Mouse (Mus musculus) heart, embryonic 11.5 days (tissue): ENCODE measurements around the gene Pbld2. TPM values are rescaled to one million over a fixed set of nuclear protein-coding genes. Genes with fewer than 3 reads are reported as not detected.
A peak's percentile ranks its signal among the peaks of the same experiment; 100 is the strongest.

Experiments
- ATAC-seq: fragments of 200-750 bp; cut with Nextera tagmentation; replicated peaks from 2 replicates; pipeline ENCODE4 v1.8.0; 2017; ENCODE audit warnings: moderate library complexity; ENCODE audit not compliant: insufficient number of reproducible peaks, low FRiP score, low TSS enrichment
- H3K27ac ChIP-seq: fragments of 300-500 bp; sonication (generic); 2 replicates; pipeline ENCODE4 v1.5.1; 2014; ENCODE audit warnings: mild to moderate bottlenecking, low read depth, low read length
- H3K27me3 ChIP-seq: fragments of 300-500 bp; sonication (generic); 2 replicates; pipeline ENCODE4 v1.6.1; 2014; ENCODE audit warnings: mild to moderate bottlenecking, low read length, mixed read lengths; ENCODE audit not compliant: control insufficient read depth, insufficient read depth
- H3K36me3 ChIP-seq: fragments of 300-500 bp; sonication (generic); 2 replicates; pipeline ENCODE4 v1.6.1; 2014; ENCODE audit warnings: mild to moderate bottlenecking, low read length, moderate library complexity, mixed read lengths; ENCODE audit not compliant: control insufficient read depth, insufficient read depth
- H3K4me1 ChIP-seq: fragments of 300-500 bp; sonication (generic); 2 replicates; pipeline ENCODE4 v1.6.1; 2014; ENCODE audit warnings: low read length; ENCODE audit not compliant: control insufficient read depth, insufficient read depth
- H3K4me2 ChIP-seq: fragments of 300-500 bp; sonication (generic); 2 replicates; pipeline ENCODE4 v1.6.1; 2014; ENCODE audit warnings: mild to moderate bottlenecking, moderate library complexity
- H3K4me3 ChIP-seq: fragments of 300-500 bp; sonication (generic); 2 replicates; pipeline ENCODE4 v1.5.1; 2014; ENCODE audit warnings: low read depth, low read length
- H3K9ac ChIP-seq: fragments of 300-500 bp; sonication (generic); 2 replicates; pipeline ENCODE4 v1.6.1; 2014; ENCODE audit warnings: mild to moderate bottlenecking, low read depth, low read length, moderate library complexity
- H3K9me3 ChIP-seq: fragments of 300-500 bp; sonication (generic); replicated peaks from 2 replicates; pipeline ENCODE4 v1.6.1; 2016; ENCODE audit warnings: low read length; ENCODE audit not compliant: control insufficient read depth
- WGBS: fragments of 180-500 bp; shearing (Covaris S2); extraction: QIAGEN DNeasy Blood & Tissue Kit; methylation state at CpG from one replicate; pipeline ENCODE4 v1.1.7; 2014; ENCODE audit not compliant: insufficient replicate concordance; 5-methylcytosine and 5-hydroxymethylcytosine counted together
- polyA plus RNA-seq: library from polyadenylated mRNA; unstranded; fragments of >200 nt; fragmentation: Nextera tagmentation; extraction: Ambion mirVana; gene quantifications from 2 replicates; pipeline ENCODE4 v1.2.1, GENCODE M21; 2014

Gene Pbld2
- 0.67 and 0.70 TPM in 2 replicates for polyA plus RNA-seq

DNA sequence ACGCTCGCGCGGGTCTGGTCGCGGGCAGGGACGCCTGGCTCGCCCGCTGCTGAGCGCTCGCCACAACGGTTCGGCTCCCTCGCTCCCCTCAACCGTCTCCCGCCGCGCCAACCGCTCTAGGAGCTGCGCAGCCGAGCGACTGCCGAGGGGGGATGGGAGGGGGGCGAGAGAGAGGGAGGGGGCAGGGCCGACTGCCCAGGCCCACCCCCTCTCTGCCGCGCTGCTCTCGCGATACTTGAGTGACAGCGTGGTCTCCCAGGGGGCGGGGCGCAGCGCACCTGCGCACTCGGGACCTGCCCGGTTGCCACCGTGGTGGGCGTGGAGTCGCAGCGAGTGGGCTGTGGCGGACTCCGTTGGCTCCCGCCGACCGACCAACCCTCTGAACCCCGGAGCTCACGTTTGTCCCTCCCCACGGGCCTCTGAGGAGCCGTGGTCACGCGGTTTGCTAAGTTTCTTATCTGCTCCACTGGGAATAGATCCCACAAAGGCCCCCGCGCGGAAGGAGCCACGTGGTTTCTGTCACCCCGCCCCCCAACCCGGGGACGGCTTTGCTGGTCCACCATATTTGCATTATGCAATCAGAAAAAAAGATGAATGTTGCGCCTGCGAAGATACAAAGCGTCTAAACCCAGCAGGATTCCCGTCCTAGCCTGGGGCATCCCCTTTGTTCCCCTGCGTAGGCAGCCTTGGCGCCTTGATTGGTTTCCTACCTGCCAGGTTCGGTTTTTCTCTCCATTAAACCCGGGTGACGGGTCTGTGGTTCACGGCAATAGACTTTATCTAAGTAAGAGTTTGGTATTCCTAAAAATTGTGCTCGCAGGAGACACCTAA lies at the start of gene Pbld2, which contains the start of gene Hnrnph3:
TSS of gene Pbld2 (plus strand) at position 567 of the 831 bp plus-strand sequence.
TSS of gene Hnrnph3 (minus strand) at position 469 of the 831 bp plus-strand sequence.
- Histone ChIP-seq H3K4me1 (peaks cover 13% of the 10 kb centered on the region), H3K4me3 (peak within 1 kb of the TSS; percentile 98), H3K9ac (peak within 1 kb of the TSS; percentile 98), H3K4me2 (peak within 1 kb of the TSS; percentile 70), H3K9me3 (no peaks in the 10 kb centered on the region), H3K27ac (peak within 1 kb of the TSS; percentile 100), H3K27me3 (no peaks in the 10 kb centered on the region), H3K36me3 (no peaks in the 10 kb centered on the region)
- WGBS = under 1% methylated on average over 61 of the region's 69 CpGs
- peak; percentile 96 for ATAC-seq

DNA sequence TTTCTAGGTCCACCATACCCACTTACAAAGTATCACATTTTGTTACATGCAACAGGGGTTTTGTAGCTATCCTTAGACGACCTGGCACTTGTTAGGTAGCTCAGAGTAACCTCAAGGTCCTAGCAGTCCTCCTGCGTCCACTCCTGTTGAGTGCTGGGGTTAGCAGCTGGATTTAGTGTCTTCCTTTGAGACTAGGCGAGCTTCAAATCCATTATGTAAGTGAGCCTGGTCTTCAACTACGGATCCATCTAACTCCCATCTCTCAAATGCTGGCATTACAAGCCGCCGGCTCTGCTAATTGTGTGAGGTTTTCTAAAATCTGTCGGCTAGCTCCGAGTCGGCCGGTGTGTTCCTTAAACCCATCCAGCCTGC lies 44.5 kb upstream of the Pbld2 start:
- Histone ChIP-seq H3K27me3 (no peaks in the 10 kb centered on the region), H3K4me1 (peaks cover 4% of the 10 kb centered on the region; the same call in 1 of the 2 replicates), H3K9ac (peak overlapping the region; percentile 88; the same call in 1 of the 2 replicates), H3K36me3 (no peaks in the 10 kb centered on the region), H3K4me3 (peak overlapping the region; percentile 73), H3K9me3 (no peaks in the 10 kb centered on the region), H3K27ac (no peak overlapping the region), H3K4me2 (peak overlapping the region; percentile 76)
- no peak for ATAC-seq
- WGBS = 14% methylated on average over 10 of the region's 10 CpGs

DNA sequence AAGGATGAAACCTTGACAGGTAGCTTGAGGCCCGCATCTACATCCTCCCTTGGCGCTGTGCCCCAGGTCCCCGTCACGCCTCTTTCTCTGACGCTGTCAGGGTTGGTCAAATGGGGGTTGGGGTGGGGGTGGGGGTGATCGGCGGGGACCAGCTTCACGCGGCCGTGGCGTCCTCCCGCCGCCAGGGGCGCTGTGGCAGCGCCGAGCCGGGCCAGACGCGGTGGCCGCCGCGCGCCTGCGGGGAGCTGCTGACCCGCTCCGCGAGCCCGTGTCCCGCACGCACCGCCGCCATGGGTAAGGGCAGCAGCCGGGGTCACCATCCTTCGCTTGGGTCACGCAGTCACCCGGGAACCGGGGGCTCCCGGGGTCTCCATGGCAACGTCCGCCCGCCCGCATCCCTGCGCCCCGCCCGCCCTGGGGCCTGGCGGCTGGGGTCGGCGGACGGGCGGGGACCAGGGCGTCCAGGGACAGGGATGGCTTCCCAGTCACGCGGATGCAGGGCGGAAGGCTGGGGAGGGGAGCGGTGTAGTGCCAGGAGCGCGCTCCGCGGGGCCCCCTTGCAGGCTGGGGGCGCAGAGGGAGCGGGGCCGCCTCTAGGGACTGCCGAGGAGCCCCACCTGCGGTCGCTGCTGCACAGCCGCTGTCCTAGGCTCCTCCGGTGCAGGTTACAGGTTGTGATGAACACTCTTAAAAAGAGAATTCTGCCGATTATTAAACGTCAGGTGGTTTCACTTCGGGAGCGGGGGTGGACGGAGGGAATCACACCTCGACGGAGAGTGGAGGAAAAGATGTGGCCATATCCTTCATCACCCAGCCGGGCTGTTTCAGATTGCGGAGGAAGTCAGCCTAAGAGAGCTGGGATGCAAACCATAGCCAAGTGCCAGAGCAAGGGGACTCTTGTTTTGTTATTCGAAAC lies 43.8 kb upstream of the Pbld2 start, which contains the start of gene Rufy2:
TSS of gene Rufy2 (plus strand) at position 185 of the 916 bp plus-strand sequence.
- Histone ChIP-seq H3K9me3 (no peaks in the 10 kb centered on the region), H3K4me1 (peaks cover 4% of the 10 kb centered on the region; the same call in 1 of the 2 replicates), H3K4me2 (peak within 1 kb of the TSS; percentile 76), H3K27me3 (no peaks in the 10 kb centered on the region), H3K4me3 (peak within 1 kb of the TSS; percentile 73), H3K36me3 (no peaks in the 10 kb centered on the region), H3K9ac (peak within 1 kb of the TSS; percentile 88), H3K27ac (peak within 1 kb of the TSS; percentile 58)
- peak; percentile 78 for ATAC-seq
- under 1% methylated on average over 77 of the region's 77 CpGs for WGBS

DNA sequence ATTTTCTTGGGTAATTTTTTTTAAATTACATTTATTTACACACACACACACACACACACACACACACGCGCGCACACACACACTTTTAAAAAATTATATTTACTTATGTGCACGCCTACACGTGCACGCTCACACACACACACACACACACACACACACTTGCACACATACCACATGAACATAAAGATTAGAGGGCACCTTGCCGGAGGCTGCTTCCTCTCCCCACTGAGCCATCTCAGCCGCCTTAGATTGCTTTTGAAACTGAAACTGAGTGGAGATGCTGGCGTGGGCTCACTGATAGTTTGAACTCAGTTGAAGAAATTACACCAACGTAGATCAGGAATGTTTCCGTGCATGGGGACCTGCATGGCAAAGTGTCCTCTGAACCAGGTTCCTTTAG lies 40.0 kb upstream of the Pbld2 start:
- no peaks in the 10 kb centered on the region for H3K36me3 ChIP-seq
- H3K4me3 ChIP-seq = no peak overlapping the region
- H3K9ac ChIP-seq = no peak overlapping the region
- H3K9me3 ChIP-seq = no peaks in the 10 kb centered on the region
- WGBS = 87% methylated on average over 11 of the region's 11 CpGs
- H3K4me2 ChIP-seq = no peak overlapping the region
- H3K27me3 ChIP-seq = no peaks in the 10 kb centered on the region
- H3K27ac ChIP-seq = no peak overlapping the region
- no peak for ATAC-seq
- H3K4me1 ChIP-seq = peaks cover 4% of the 10 kb centered on the region; the same call in 1 of the 2 replicates

DNA sequence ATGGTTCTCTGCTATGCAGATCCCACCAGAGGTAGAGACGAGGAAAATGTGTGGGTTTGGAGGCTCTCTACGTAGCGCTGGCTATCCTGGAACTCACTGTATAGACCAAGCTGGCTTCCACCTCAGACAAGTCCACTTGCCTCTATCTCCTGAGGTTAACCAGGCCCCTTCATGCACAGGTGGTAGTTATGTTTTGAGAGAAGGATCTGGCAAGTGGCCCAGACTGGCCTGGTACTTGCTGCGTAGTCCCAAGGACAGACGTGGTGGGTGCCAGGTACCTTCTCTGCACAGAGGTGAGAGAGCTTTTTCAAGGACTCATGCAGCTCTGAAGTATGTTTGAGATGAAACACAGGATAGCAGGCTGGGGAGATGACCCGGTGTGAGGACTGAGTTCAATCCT lies 39.6 kb upstream of the Pbld2 start:
- 81% methylated on average over 6 of the region's 6 CpGs for WGBS

DNA sequence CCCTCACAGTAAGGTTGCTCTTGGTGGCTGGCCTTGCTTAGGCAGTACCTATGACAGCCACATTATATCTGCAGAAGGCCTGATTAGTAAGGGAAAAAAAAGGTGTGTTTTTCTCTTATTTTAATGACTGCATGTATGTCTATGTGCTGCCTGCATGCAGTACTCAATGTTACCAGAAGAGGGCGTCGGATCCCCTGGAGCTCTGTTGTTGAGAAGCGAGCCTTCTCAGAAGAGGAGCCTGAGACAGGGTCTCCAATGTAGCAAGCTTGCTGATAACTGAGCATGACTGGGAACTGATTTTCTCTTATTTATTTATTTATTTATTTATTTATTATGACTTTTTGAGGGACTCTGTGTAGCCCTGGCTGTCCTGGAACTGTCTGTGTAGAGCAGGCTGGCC lies 36.8 kb upstream of the Pbld2 start:
- no peaks in the 10 kb centered on the region for H3K27me3 ChIP-seq
- H3K4me2 ChIP-seq = no peak overlapping the region
- peaks cover 12% of the 10 kb centered on the region; the same call in 1 of the 2 replicates for H3K36me3 ChIP-seq
- ATAC-seq = no peak
- H3K9ac ChIP-seq = no peak overlapping the region
- H3K27ac ChIP-seq = no peak overlapping the region
- 30% methylated on average over 3 of the region's 3 CpGs for WGBS
- H3K4me3 ChIP-seq = no peak overlapping the region
- H3K9me3 ChIP-seq = no peaks in the 10 kb centered on the region
- H3K4me1 ChIP-seq = no peaks in the 10 kb centered on the region

More for the DNA sequence above, 39.6 kb upstream of the Pbld2 start:
- Histone ChIP-seq H3K36me3 (no peaks in the 10 kb centered on the region), H3K4me1 (peaks cover 4% of the 10 kb centered on the region; the same call in 1 of the 2 replicates), H3K27me3 (no peaks in the 10 kb centered on the region), H3K9me3 (no peaks in the 10 kb centered on the region), H3K4me3 (no peak overlapping the region), H3K27ac (no peak overlapping the region), H3K4me2 (no peak overlapping the region), H3K9ac (no peak overlapping the region)
- ATAC-seq = no peak

DNA sequence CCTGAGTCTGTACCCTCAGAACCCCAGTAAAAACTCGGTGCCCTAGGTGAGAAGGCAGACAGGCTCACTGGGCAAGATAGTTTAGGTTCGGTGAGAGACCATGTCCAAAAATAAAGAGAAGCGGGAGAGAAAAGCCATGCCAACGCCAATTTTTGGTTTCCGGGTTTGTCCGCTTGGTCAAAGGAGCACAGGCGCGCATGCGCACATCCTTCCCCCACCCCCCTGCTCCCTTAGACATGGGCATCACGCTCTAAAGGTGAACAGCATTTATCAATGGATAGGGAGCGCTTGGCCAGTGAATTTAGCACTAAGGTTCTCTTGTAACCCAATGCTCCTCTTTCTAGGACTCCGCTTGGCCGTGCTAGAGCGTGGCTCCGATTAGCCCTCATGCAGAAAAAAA lies 33.5 kb upstream of the Pbld2 start:
- no peak for ATAC-seq
- no peaks in the 10 kb centered on the region for H3K9me3 ChIP-seq
- H3K27me3 ChIP-seq = no peaks in the 10 kb centered on the region
- no peak overlapping the region for H3K4me3 ChIP-seq
- 93% methylated on average over 15 of the region's 15 CpGs for WGBS
- H3K36me3 ChIP-seq = peaks cover 28% of the 10 kb centered on the region
- H3K9ac ChIP-seq = no peak overlapping the region
- H3K4me2 ChIP-seq = no peak overlapping the region
- no peaks in the 10 kb centered on the region for H3K4me1 ChIP-seq
- H3K27ac ChIP-seq = no peak overlapping the region

DNA sequence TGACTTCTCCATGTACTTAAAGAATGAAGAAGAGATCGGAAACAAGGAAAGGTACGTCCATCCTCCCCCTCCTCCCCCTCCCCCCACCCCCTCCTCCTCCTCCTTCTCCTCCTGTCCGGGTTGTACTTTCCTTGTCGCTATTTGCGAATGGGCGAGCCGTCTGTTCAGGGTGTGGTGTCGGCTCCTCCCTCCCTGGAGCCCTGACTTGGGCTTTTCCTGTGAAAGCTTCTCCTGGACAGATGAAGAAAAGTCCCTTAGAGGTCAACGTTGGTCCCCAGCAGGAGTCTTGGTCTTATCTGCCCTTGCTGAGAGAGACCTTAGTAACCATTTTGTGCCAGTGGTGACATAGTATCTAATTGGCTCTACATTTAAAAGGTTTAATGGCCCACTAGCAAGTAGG lies 30.1 kb upstream of the Pbld2 start:
- 71% methylated on average over 8 of the region's 9 CpGs for WGBS
- no peak for ATAC-seq
- H3K36me3 ChIP-seq = peaks cover 45% of the 10 kb centered on the region
- no peak overlapping the region for H3K4me2 ChIP-seq
- no peak overlapping the region for H3K4me3 ChIP-seq
- H3K27ac ChIP-seq = no peak overlapping the region
- H3K9ac ChIP-seq = no peak overlapping the region
- H3K9me3 ChIP-seq = no peaks in the 10 kb centered on the region
- H3K27me3 ChIP-seq = no peaks in the 10 kb centered on the region
- H3K4me1 ChIP-seq = no peaks in the 10 kb centered on the region
